Mouse (Mus musculus): ENCODE measurements around the gene Meig1. TPM values are rescaled to one million over a fixed set of nuclear protein-coding genes. Genes with fewer than 3 reads are reported as not detected.

Meig1 gene
- polyA plus RNA-seq (2014; fragmentation: Illumina TruSeq; extraction: RNeasy Lipid Tissue Mini Kit (QIAGEN cat#74804); ENCODE audit: low read depth, low replicate concordance) = not detected

DNA sequence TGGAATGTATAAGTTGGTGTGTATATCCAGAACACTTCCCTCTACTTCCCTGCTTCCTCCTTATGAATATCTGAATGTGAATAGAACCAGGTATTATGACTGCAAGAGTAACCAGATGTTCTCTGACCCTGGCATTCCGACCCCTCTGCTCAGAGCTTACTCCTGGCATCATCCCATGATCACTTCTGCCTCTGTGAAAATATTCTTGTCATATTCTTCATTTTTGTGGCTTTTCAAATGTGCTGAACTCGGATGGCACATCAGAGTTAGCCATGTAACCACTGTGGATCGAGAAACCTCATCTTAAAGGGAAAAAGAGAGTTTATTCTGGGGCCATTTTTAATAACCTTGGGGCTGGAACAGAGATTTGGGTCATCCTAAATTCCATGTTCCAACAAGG lies at the start of gene Meig1:
Gene Meig1 (minus strand): TSS at position 101 of the 400 bp plus-strand sequence.

DNA sequence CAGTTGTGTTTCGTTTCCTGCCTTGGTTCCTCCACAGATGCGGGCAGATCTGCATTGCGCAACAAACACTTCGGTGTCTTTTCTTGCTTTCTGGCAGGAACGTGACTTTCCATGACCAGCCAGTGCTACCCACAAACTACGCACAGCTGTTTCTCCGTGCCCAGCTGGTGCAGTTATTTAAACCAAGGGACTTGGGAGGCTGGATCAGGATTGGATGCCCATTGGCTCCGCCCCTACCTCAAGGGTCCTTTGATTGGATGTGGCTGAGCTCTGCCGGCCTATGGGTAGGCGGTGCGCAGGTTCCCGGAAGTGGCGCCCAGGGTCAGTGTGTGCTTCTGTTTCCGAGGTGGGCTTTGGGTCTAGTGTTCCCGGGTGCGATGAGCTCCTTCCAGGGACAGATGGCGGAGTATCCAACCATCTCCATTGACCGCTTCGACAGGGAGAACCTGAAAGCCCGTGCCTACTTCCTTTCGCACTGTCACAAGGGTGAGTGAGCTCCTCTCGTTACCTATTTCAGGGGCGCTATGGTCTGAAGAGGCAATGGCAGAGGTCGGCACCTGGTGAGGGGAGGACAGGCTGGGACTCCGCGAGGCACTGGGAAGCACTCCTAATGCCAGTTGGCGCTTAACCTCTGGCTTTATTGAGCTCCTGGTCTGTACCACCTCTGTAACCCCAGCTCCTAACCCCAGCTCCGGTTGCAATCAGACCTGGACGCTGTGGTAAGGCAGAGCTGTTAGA lies 1.6 kb upstream of the Meig1 start, which contains the start of gene Dclre1c:
Gene Dclre1c (plus strand): TSS at position 291 of the 738 bp plus-strand sequence.

DNA sequence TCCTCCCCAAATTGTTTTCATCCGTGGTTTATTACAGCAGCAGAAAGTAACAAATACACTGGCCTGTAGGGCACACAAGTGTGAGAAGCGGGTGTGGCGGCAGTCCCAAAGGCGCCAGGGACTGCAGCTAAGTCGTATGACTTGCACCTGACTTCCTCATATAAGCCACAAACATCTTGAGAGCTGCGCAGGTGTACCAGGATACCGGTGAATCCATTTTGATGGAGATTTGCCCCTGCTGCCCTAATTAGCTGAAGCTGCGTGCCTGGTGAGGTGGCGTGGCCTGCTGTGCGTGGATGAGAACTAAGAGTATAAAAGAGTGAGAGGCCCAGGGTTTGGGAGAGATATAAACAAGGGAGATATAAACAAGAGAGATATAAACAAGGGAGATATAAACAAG lies 25.3 kb downstream of the Meig1 start, which contains the start of gene Olah:
Gene Olah (minus strand): TSS at position 101 of the 400 bp plus-strand sequence.

Other genes starting within 250 kb of the Meig1 start
- 55.2 TPM for gene Nmt2, start 138.4 kb downstream of the Meig1 start, polyA plus RNA-seq (2014; fragmentation: Illumina TruSeq; extraction: RNeasy Lipid Tissue Mini Kit (QIAGEN cat#74804); ENCODE audit: low read depth, low replicate concordance)
- 13.1 TPM for gene Rpp38, start 90.0 kb downstream of the Meig1 start, polyA plus RNA-seq (2014; fragmentation: Illumina TruSeq; extraction: RNeasy Lipid Tissue Mini Kit (QIAGEN cat#74804); ENCODE audit: low read depth, low replicate concordance)
- not detected for gene Acbd7, start 86.5 kb downstream of the Meig1 start, polyA plus RNA-seq (2014; fragmentation: Illumina TruSeq; extraction: RNeasy Lipid Tissue Mini Kit (QIAGEN cat#74804); ENCODE audit: low read depth, low replicate concordance)
- not detected for gene Olah, start 25.4 kb downstream of the Meig1 start, polyA plus RNA-seq (2014; fragmentation: Illumina TruSeq; extraction: RNeasy Lipid Tissue Mini Kit (QIAGEN cat#74804); ENCODE audit: low read depth, low replicate concordance)
- gene Dclre1c, start 1.5 kb upstream of the Meig1 start, polyA plus RNA-seq (2014; fragmentation: Illumina TruSeq; extraction: RNeasy Lipid Tissue Mini Kit (QIAGEN cat#74804); ENCODE audit: low read depth, low replicate concordance) = 25.6 TPM
- gene Suv39h2, start 52.4 kb upstream of the Meig1 start, polyA plus RNA-seq (2014; fragmentation: Illumina TruSeq; extraction: RNeasy Lipid Tissue Mini Kit (QIAGEN cat#74804); ENCODE audit: low read depth, low replicate concordance) = 5.5 TPM
- gene Gm45902, start 90.1 kb upstream of the Meig1 start, polyA plus RNA-seq (2014; fragmentation: Illumina TruSeq; extraction: RNeasy Lipid Tissue Mini Kit (QIAGEN cat#74804); ENCODE audit: low read depth, low replicate concordance) = 2.2 TPM
- gene Hspa14, start 90.2 kb upstream of the Meig1 start, polyA plus RNA-seq (2014; fragmentation: Illumina TruSeq; extraction: RNeasy Lipid Tissue Mini Kit (QIAGEN cat#74804); ENCODE audit: low read depth, low replicate concordance) = 53.2 TPM
- gene Cdnf, start 90.4 kb upstream of the Meig1 start, polyA plus RNA-seq (2014; fragmentation: Illumina TruSeq; extraction: RNeasy Lipid Tissue Mini Kit (QIAGEN cat#74804); ENCODE audit: low read depth, low replicate concordance) = 3.3 TPM
- gene Fam107b, start 147.8 kb upstream of the Meig1 start, polyA plus RNA-seq (2014; fragmentation: Illumina TruSeq; extraction: RNeasy Lipid Tissue Mini Kit (QIAGEN cat#74804); ENCODE audit: low read depth, low replicate concordance) = 314 TPM

All from sigmoid colon, adult 10 weeks (tissue).